Mouse (Mus musculus) G1E (cell line): ENCODE measurements around the gene Arhgef40. TPM values are rescaled to one million over a fixed set of nuclear protein-coding genes. Genes with fewer than 3 reads are reported as not detected.
A peak's percentile ranks its signal among the peaks of the same experiment; 100 is the strongest.

ENCODE experiments used
- ATAC-seq: 2 replicates; pipeline ENCODE4 v1.8.0; 2016; ENCODE audit warnings: mild to moderate bottlenecking; ENCODE audit not compliant: insufficient number of reproducible peaks, poor library complexity, low FRiP score, severe bottlenecking; ENCODE audit errors: extremely low read depth
- DNase-seq: peaks from one replicate; pipeline ENCODE4 v3.0.0; 2012; ENCODE audit warnings: low spot score
- H3K27me3 ChIP-seq: 2 replicates; pipeline ENCODE4 v1.6.1; 2012; ENCODE audit warnings: mild to moderate bottlenecking, low read length, inconsistent platforms; ENCODE audit not compliant: insufficient read depth
- H3K36me3 ChIP-seq: replicated peaks from 2 replicates; pipeline ENCODE3; 2012; ENCODE audit warnings: mild to moderate bottlenecking, inconsistent platforms
- H3K4me1 ChIP-seq: 2 replicates; pipeline ENCODE4 v1.6.1; 2012; ENCODE audit warnings: low read depth, low read length, inconsistent platforms, mixed read lengths; ENCODE audit not compliant: insufficient read depth
- H3K4me3 ChIP-seq: 2 replicates; pipeline ENCODE4 v1.5.1; 2012; ENCODE audit warnings: low read depth, mild to moderate bottlenecking, inconsistent platforms, low read length, moderate library complexity, mixed read lengths
- H3K9me3 ChIP-seq: replicated peaks from 2 replicates; pipeline ENCODE4 v1.6.1; 2012; ENCODE audit warnings: inconsistent platforms
- CTCF ChIP-seq: IDR thresholded peaks from 2 replicates; pipeline ENCODE4 v1.5.1; 2012; ENCODE audit warnings: low read depth, low read length, inconsistent platforms, mixed read lengths
- GATA1 ChIP-seq: IDR thresholded peaks from 2 replicates; pipeline ENCODE4 v1.6.1; 2012; ENCODE audit warnings: borderline replicate concordance, low read length, inconsistent platforms, mixed read lengths
- GATA2 ChIP-seq: IDR thresholded peaks from 2 replicates; pipeline ENCODE4 v1.6.1; 2012; ENCODE audit warnings: low read depth, low read length, inconsistent platforms, borderline replicate concordance
- POLR2AphosphoS5 ChIP-seq: IDR thresholded peaks from 2 replicates; pipeline ENCODE4 v1.6.1; 2012; ENCODE audit warnings: low read depth, low read length, inconsistent platforms; ENCODE audit not compliant: insufficient replicate concordance
- TAL1 ChIP-seq: conservative IDR thresholded peaks from 2 replicates; pipeline ENCODE4 v1.6.1; 2012; ENCODE audit warnings: low read depth, low read length, inconsistent platforms, mixed read lengths
- polyA plus RNA-seq: library from polyadenylated mRNA; stranded (reverse); fragments of >175 nt; gene quantifications from 2 replicates; pipeline ENCODE4 v1.2.3, GENCODE M21; 2012
- total RNA-seq, 2 experiments: library from RNA; stranded (forward) in 1 of 2; stranded (reverse) in 1 of 2; fragments of 200-1000 nt in 1 of 2; fragments of >200 nt in 1 of 2; fragmentation: Nextera tagmentation in 1 of 2; gene quantifications; 2 replicates each; pipeline ENCODE4 v1.2.3; 2014 to 2017

Gene Arhgef40
- total and polyA plus RNA-seq, 3 experiments, result 3.1 to 37.5 (median 32.2) TPM

GRCm38 (mm10) chr14:52015445-52016100 is 31.1 kb downstream of the Arhgef40 start, which contains the start of gene Tmem253:
Tmem253 (plus strand) TSS chr14:52015658.
- Histone ChIP-seq H3K36me3 (peaks cover 28% of the 10 kb centered on the region), H3K27me3 (no peaks in the 10 kb centered on the region), H3K4me3 (peak within 1 kb of the TSS; percentile 71), H3K4me1 (peaks cover 65% of the 10 kb centered on the region), H3K9me3 (no peaks in the 10 kb centered on the region)
- TF ChIP-seq POLR2AphosphoS5 (no peak), GATA1 (no peak), TAL1 (no peak), GATA2 (no peak), CTCF (no peak)
- ATAC-seq (no peak), DNase-seq (no peak)

- Histone ChIP-seq H3K9me3 (no peaks in the 10 kb centered on the region), H3K27me3 (no peaks in the 10 kb centered on the region), H3K4me3 (no peak overlapping the region), H3K4me1 (peaks cover 70% of the 10 kb centered on the region), H3K36me3 (peaks cover 24% of the 10 kb centered on the region)
- DNase-seq (no peak), ATAC-seq (no peak)
- TF ChIP-seq GATA1 (no peak), CTCF (no peak), TAL1 (no peak), POLR2AphosphoS5 (no peak), GATA2 (no peak)
These were observed 32.3 kb downstream of the Arhgef40 start for GRCm38 (mm10) chr14:52016625-52017405.

DNA sequence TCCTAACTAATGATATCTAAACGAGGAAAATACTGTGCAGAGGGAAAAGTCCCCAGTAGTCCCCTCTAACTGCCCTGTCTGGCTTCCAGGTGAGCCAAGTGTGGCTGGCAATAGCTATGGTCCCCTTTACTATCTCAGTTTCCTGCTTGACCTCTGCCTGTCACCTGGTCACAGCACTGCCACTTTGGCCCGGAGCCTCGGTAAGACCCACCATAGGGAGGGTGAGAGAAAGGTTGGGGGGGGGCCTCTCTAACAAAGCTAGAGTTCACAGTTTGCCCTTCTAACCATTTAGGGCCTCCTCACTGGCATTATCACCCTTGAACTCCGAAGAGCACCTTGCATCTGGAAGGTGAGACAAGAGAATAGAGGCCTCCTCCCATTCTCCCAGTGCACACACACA is 33.1 kb downstream of the Arhgef40 start:
- Histone ChIP-seq H3K36me3 (peaks cover 24% of the 10 kb centered on the region), H3K4me1 (peaks cover 74% of the 10 kb centered on the region), H3K27me3 (no peaks in the 10 kb centered on the region), H3K4me3 (no peak overlapping the region), H3K9me3 (no peaks in the 10 kb centered on the region)
- no peak for TF ChIP-seq CTCF
- TF ChIP-seq TAL1, result no peak
- TF ChIP-seq GATA2, result no peak
- TF ChIP-seq POLR2AphosphoS5, result no peak
- no peak for TF ChIP-seq GATA1
- ATAC-seq (no peak), DNase-seq (no peak)

- peaks cover 78% of the 10 kb centered on the region for H3K4me1 ChIP-seq
- no peak for ATAC-seq
- no peaks in the 10 kb centered on the region for H3K27me3 ChIP-seq
- H3K9me3 ChIP-seq, result no peaks in the 10 kb centered on the region
- H3K4me3 ChIP-seq, result peak overlapping the region; percentile 80
- H3K36me3 ChIP-seq, result peaks cover 24% of the 10 kb centered on the region
- TF ChIP-seq GATA1 (no peak), GATA2 (no peak), POLR2AphosphoS5 (no peak), CTCF (no peak), TAL1 (no peak)
- DNase-seq, result no peak
These were observed 33.9 kb downstream of the Arhgef40 start for GRCm38 (mm10) chr14:52018248-52019050.

DNA sequence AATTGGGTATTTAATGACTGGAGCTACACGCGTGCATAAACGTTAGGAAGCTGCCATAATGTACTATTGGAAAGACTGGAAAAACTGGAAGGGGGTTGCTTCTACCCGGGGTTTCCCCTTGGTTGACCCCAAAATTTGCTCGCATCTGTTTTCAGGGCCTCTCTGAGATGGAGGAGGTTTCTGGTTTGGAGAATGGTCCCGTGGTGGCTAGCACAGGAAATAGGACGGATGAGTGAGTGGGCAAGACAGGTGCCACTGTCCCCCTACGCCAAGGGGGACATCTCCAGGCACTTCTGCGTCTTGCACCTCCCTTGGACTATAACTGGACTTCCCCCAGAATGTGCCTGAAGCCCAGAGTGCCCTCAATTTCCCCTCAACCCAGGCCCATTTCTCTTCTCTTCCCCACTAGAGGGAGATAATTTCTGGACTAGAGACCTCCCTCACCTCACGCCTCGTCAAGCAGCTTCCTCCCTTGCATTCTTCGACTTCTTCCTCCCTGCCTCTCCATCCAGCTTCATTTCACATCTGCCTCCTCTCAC is 34.6 kb downstream of the Arhgef40 start:
- DNase-seq (peak; percentile 51), ATAC-seq (0 out of 2 replicates have a peak, but pooled peaks have one; percentile 2)
- Histone ChIP-seq H3K36me3 (peaks cover 24% of the 10 kb centered on the region), H3K4me1 (peaks cover 77% of the 10 kb centered on the region), H3K9me3 (no peaks in the 10 kb centered on the region), H3K4me3 (peak overlapping the region; percentile 80), H3K27me3 (no peaks in the 10 kb centered on the region)
- TF ChIP-seq CTCF (peak; percentile 21; the same call in 1 of the 2 replicates), GATA2 (no peak), POLR2AphosphoS5 (no peak), TAL1 (no peak), GATA1 (no peak)
